Mouse (Mus musculus) lung, embryonic 15.5 days (tissue): ENCODE data around the gene Gm9008. TPM values are rescaled to one million over a fixed set of nuclear protein-coding genes. Genes with fewer than 3 reads are reported as not detected.
"Not testable (repeated sequence)": the region's sequence is repeated elsewhere in the genome, so short reads cannot be mapped to it uniquely, and the experiment has no call there.

Experiments used
- ATAC-seq: fragments of 200-750 bp; cut with Nextera tagmentation; 2 replicates; pipeline ENCODE4 v1.8.0; 2017; ENCODE audit warnings: moderate number of reproducible peaks, borderline replicate concordance; ENCODE audit not compliant: low FRiP score, low TSS enrichment; ENCODE audit errors: extremely low read depth
- H3K27ac ChIP-seq: fragments of 300-500 bp; sonication (generic); 2 replicates; pipeline ENCODE4 v1.5.1; 2015; ENCODE audit warnings: moderate library complexity, mild to moderate bottlenecking, inconsistent platforms
- H3K27me3 ChIP-seq: fragments of 300-500 bp; sonication (generic); 2 replicates; pipeline ENCODE4 v1.6.1; 2015; ENCODE audit warnings: inconsistent platforms
- H3K36me3 ChIP-seq: fragments of 300-500 bp; sonication (generic); 2 replicates; pipeline ENCODE4 v1.6.1; 2015; ENCODE audit warnings: inconsistent platforms
- H3K4me1 ChIP-seq: fragments of 300-500 bp; sonication (generic); 2 replicates; pipeline ENCODE4 v1.6.1; 2015; ENCODE audit warnings: inconsistent platforms
- H3K4me2 ChIP-seq: fragments of 300-500 bp; sonication (generic); 2 replicates; pipeline ENCODE4 v1.6.1; 2015; ENCODE audit warnings: inconsistent platforms, mild to moderate bottlenecking, moderate library complexity
- H3K4me3 ChIP-seq: fragments of 300-500 bp; sonication (generic); 2 replicates; pipeline ENCODE4 v1.5.1; 2015; ENCODE audit warnings: mild to moderate bottlenecking, inconsistent platforms
- H3K9ac ChIP-seq: fragments of 300-500 bp; sonication (generic); 2 replicates; pipeline ENCODE4 v1.6.1; 2015; ENCODE audit warnings: inconsistent platforms
- H3K9me3 ChIP-seq: fragments of 300-500 bp; sonication (generic); 2 replicates; pipeline ENCODE4 v1.6.1; 2016; ENCODE audit warnings: inconsistent platforms
- WGBS: fragments of 180-500 bp; shearing (Covaris S2); methylation state at CpG from one replicate; pipeline ENCODE4 v1.1.7; 2015; 5-methylcytosine and 5-hydroxymethylcytosine counted together
- polyA plus RNA-seq: library from polyadenylated mRNA; unstranded; fragments of >200 nt; fragmentation: Nextera tagmentation; extraction: Ambion mirVana; gene quantifications from 2 replicates; pipeline ENCODE4 v1.2.1, GENCODE M21; 2015

Gm9008 gene
- 0.21 and 0.30 TPM in 2 replicates for polyA plus RNA-seq

- H3K4me1 ChIP-seq, H3K36me3 ChIP-seq, ATAC-seq, H3K9ac ChIP-seq, H3K27me3 ChIP-seq, H3K4me2 ChIP-seq, H3K4me3 ChIP-seq, H3K9me3 ChIP-seq, H3K27ac ChIP-seq: not testable (repeated sequence)
- 92% methylated on average over 18 of the region's 22 CpGs for WGBS
These were observed at the start of gene Gm9008 for GRCm38 (mm10) chr6:76497054-76497835. TSS of gene Gm9008 (minus strand) at chr6:76497784.

- Histone ChIP-seq H3K9ac (no peak overlapping the region), H3K4me2 (no peak overlapping the region), H3K27ac (no peak overlapping the region), H3K27me3 (no peaks in the 10 kb centered on the region), H3K9me3 (no peaks in the 10 kb centered on the region), H3K4me1 (no peaks in the 10 kb centered on the region), H3K36me3 (no peaks in the 10 kb centered on the region), H3K4me3 (no peak overlapping the region)
- ATAC-seq, result no peak
- WGBS, result 82% methylated on average over 4 of the region's 4 CpGs
These were observed 24.5 kb upstream of the Gm9008 start for GRCm38 (mm10) chr6:76521975-76522641.

- Histone ChIP-seq H3K9ac (no peak overlapping the region), H3K4me2 (no peak overlapping the region), H3K36me3 (no peaks in the 10 kb centered on the region), H3K4me1 (no peaks in the 10 kb centered on the region), H3K4me3 (no peak overlapping the region), H3K27ac (no peak overlapping the region), H3K27me3 (no peaks in the 10 kb centered on the region), H3K9me3 (no peaks in the 10 kb centered on the region)
- ATAC-seq, result no peak
These were observed 12.6 kb upstream of the Gm9008 start for GRCm38 (mm10) chr6:76510200-76510599.

GRCm38 (mm10) chr6:76496335-76496734 is 1.2 kb downstream of the Gm9008 start:
- not testable (repeated sequence) for H3K4me3 ChIP-seq, H3K36me3 ChIP-seq, H3K9ac ChIP-seq, H3K27me3 ChIP-seq, H3K27ac ChIP-seq, H3K9me3 ChIP-seq, H3K4me2 ChIP-seq, H3K4me1 ChIP-seq, ATAC-seq
- 89% methylated on average over 11 of the region's 12 CpGs for WGBS

GRCm38 (mm10) chr6:76468194-76468593 is 29.4 kb downstream of the Gm9008 start:
- Histone ChIP-seq H3K9me3 (no peaks in the 10 kb centered on the region), H3K36me3 (no peaks in the 10 kb centered on the region), H3K4me1 (no peaks in the 10 kb centered on the region), H3K27me3 (no peaks in the 10 kb centered on the region), H3K4me2 (no peak overlapping the region), H3K27ac (no peak overlapping the region), H3K4me3 (no peak overlapping the region), H3K9ac (no peak overlapping the region)
- 44% methylated on average over 2 of the region's 2 CpGs for WGBS
- no peak for ATAC-seq
